Mouse (Mus musculus) kidney, adult 8-10 months (tissue): ENCODE results near the gene Gjb4.

Source experiments
- DNase-seq, 2 experiments: peaks; one replicate each; pipeline ENCODE4 v3.0.0; 2022

Gjb4 gene

GRCm38 (mm10) chr4:127303796-127304195, 50.1 kb downstream of the Gjb4 start:
- DNase-seq, result peak; percentile 31 to 36
